Mouse (Mus musculus) embryonic facial prominence, embryonic 15.5 days (tissue): ENCODE measurements around the gene Cpm. TPM values are rescaled to one million over a fixed set of nuclear protein-coding genes. Genes with fewer than 3 reads are reported as not detected.
A peak's percentile ranks its signal among the peaks of the same experiment; 100 is the strongest.
"Not testable (repeated sequence)": the region's sequence is repeated elsewhere in the genome, so short reads cannot be mapped to it uniquely, and the experiment has no call there.

ENCODE experiments used
- ATAC-seq: fragments of 200-750 bp; cut with Nextera tagmentation; 2 replicates; pipeline ENCODE4 v1.8.0; 2017; ENCODE audit warnings: low read depth, moderate TSS enrichment; ENCODE audit not compliant: insufficient number of reproducible peaks, low FRiP score, low TSS enrichment
- H3K27ac ChIP-seq: fragments of 300-500 bp; sonication (generic); replicated peaks from 2 replicates; pipeline ENCODE4 v1.5.1; 2015; ENCODE audit warnings: mild to moderate bottlenecking, inconsistent platforms
- H3K27me3 ChIP-seq: fragments of 300-500 bp; sonication (generic); 2 replicates; pipeline ENCODE4 v1.6.1; 2015; ENCODE audit warnings: inconsistent platforms
- H3K36me3 ChIP-seq: fragments of 300-500 bp; sonication (generic); 2 replicates; pipeline ENCODE4 v1.6.1; 2015; ENCODE audit warnings: mild to moderate bottlenecking, inconsistent platforms
- H3K4me1 ChIP-seq: fragments of 300-500 bp; sonication (generic); 2 replicates; pipeline ENCODE4 v1.6.1; 2015; ENCODE audit warnings: inconsistent platforms
- H3K4me2 ChIP-seq: fragments of 300-500 bp; sonication (generic); replicated peaks from 2 replicates; pipeline ENCODE4 v1.6.1; 2015; ENCODE audit warnings: mild to moderate bottlenecking, inconsistent platforms
- H3K4me3 ChIP-seq: fragments of 300-500 bp; sonication (generic); replicated peaks from 2 replicates; pipeline ENCODE4 v1.5.1; 2015; ENCODE audit warnings: mild to moderate bottlenecking, inconsistent platforms
- H3K9ac ChIP-seq: fragments of 300-500 bp; sonication (generic); 2 replicates; pipeline ENCODE4 v1.6.1; 2015; ENCODE audit warnings: inconsistent platforms
- H3K9me3 ChIP-seq: fragments of 300-500 bp; sonication (generic); replicated peaks from 2 replicates; pipeline ENCODE4 v1.6.1; 2016; ENCODE audit warnings: inconsistent platforms
- WGBS: fragments of 180-500 bp; shearing (Covaris S2); methylation state at CpG from one replicate; pipeline ENCODE4 v1.1.7; 2015; 5-methylcytosine and 5-hydroxymethylcytosine counted together
- polyA plus RNA-seq: library from polyadenylated mRNA; unstranded; fragments of >200 nt; fragmentation: Nextera tagmentation; extraction: Ambion mirVana; gene quantifications from 2 replicates; pipeline ENCODE4 v1.2.1, GENCODE M21; 2015

Cpm gene
- polyA plus RNA-seq, 1 experiment from 2014 or later: 68.7 TPM

DNA sequence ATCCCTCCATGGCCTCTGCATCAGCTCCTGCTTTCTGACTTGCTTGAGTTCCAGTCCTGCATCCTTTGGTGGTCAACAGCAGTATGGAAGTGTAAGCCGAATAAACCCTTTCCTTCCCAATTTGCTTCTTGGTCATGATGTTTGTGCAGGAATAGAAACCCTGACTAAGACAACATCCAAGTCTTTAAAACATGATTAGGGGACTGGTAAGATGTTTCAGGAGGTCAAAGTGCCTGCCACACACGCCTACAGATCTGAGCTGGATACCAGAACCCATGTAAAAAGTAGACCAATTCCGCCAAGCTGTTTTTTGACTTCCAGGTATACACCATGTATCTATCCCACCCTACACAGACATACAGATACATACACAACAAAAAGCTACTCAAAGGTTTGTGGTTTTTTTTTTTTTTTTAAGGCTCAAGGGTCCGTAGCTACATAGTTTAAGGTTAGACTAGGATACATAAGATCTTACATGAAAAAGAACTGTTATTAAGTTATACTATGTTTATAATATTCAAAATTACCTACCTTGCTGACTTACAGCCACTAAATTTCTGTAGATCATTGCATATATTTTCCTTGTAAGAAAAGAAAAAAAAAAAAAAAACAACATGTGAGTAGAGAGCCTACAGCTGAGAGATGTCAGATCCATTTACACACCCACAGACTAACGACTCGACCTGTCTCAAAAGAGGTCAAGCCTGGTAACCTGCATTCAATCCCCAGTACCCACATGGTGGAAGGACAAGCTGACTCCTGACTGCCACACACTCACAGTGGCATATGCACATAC, 71.9 kb downstream of the Cpm start:
- ATAC-seq: no peak
- Histone ChIP-seq H3K4me2 (no peak overlapping the region), H3K36me3 (peaks cover 84% of the 10 kb centered on the region), H3K27me3 (no peaks in the 10 kb centered on the region), H3K9ac (no peak overlapping the region), H3K4me1 (no peaks in the 10 kb centered on the region), H3K27ac (no peak overlapping the region), H3K4me3 (no peak overlapping the region), H3K9me3 (no peaks in the 10 kb centered on the region)
- 90% methylated on average over 6 of the region's 6 CpGs for WGBS

DNA sequence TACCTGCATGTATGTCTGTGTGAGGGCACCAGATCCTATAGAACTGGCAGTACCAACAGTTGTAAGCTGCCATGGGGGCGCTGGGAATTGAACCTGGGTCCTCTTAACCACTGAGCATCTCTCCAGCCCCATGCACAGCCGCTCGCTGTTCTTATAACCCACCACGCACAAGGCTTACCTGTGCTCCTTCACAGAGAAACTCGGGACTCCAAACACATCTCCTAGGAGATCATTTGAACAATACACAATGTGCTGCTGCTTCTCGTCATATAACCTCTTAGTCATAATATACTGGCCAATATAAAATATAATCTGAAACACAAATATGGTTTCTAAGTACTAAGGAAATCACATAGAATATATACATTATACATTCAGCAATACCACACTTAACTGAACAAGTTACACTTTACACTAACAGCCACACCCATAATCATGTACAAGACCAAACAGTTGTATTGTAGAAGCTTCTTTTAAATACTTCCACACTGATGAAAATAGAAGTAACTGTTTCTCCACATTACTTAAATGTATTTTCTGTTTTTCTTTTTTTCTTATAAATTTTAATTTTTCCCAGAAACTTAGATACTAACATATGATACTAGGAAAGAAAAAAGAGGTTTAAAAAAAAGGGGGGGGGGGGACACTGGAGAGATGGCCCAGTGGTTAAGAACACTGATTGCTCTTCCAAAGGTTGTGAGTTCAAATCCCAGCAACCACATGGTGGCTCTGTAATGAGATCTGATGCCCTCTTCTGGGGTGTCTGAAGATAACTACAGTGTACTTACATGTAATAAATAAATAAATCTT, 72.9 kb downstream of the Cpm start:
- Histone ChIP-seq H3K27me3 (no peaks in the 10 kb centered on the region), H3K4me2 (no peak overlapping the region), H3K4me1 (no peaks in the 10 kb centered on the region), H3K36me3 (peaks cover 84% of the 10 kb centered on the region), H3K27ac (no peak overlapping the region), H3K9me3 (no peaks in the 10 kb centered on the region), H3K4me3 (no peak overlapping the region), H3K9ac (no peak overlapping the region)
- WGBS: 92% methylated on average over 6 of the region's 6 CpGs
- no peak for ATAC-seq

DNA sequence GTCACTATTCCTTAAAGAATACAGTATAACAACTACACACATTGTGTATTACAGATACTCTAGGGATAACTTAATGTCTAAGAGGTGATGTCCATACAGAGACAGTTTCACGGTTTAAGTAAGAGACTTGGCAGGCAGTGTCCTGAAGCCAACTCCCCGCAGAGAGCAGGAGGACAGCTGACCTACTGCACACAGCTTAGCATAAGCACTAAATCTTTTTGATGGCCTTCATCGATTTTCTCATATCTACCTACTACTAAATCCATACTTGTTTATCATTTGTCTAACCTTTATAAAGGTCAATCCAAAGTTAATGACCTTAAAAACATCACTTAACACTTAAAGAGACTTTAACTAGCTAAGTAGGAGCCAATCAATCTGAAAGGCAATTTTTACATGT, 74.2 kb downstream of the Cpm start:
- H3K9me3 ChIP-seq: no peaks in the 10 kb centered on the region
- no peaks in the 10 kb centered on the region for H3K4me1 ChIP-seq
- 92% methylated on average over 3 of the region's 3 CpGs for WGBS
- H3K4me3 ChIP-seq: no peak overlapping the region
- H3K9ac ChIP-seq: no peak overlapping the region
- H3K4me2 ChIP-seq: no peak overlapping the region
- H3K27ac ChIP-seq: no peak overlapping the region
- ATAC-seq: no peak
- H3K36me3 ChIP-seq: peaks cover 73% of the 10 kb centered on the region
- H3K27me3 ChIP-seq: no peaks in the 10 kb centered on the region

DNA sequence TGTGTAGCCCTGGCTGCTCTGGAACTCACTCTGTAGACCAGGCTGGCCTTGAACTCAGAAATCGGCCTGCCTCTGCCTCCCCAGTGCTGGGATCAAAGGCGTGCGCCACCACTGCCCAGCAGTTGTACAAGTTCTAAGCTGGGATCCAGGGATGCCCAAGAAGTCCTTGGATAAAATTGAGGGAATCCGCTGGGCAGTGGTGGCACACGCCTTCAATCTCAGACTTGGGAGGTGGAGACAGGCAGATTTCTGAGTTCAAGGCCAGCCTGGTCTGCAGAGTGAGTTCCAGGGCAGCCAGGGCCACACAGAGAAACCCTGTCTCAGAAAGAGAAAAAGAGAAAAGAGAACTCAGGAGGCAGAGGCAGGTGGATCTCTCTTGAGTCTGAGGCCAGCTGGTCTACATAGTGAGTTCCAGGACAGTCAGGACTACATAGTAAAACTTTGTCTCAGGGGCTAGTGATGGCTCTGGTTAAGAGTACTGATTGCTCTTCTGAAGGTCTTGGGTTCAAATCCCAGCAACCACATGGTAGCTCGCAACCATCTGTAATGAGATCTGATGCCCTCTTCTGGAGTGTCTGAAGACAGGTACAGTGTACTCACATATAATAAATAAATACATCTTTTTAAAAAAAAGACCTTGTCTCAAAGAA, 75.1 kb downstream of the Cpm start:
- H3K27ac ChIP-seq, H3K9ac ChIP-seq, H3K4me1 ChIP-seq, H3K4me2 ChIP-seq, H3K27me3 ChIP-seq, ATAC-seq, H3K9me3 ChIP-seq, H3K4me3 ChIP-seq: not testable (repeated sequence)
- peaks cover 64% of the 10 kb centered on the region for H3K36me3 ChIP-seq
- 97% methylated on average over 6 of the region's 6 CpGs for WGBS

DNA sequence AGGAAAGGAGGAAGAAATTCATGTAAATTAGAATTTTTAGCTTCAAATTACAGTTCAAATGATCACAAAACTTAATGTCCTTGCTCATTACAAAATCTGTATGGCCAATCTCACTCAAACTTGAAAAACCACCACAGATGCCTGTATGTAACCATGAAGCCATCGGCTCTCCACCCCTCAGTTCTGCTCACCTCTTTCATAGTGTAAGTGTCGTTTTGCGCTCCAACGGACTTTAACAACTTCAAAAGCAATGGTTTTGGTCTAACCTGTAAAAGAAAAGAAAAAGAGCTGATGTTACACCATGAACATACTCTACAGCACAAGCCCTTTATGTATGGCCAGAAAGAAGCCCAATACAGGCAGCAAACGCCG, 75.7 kb downstream of the Cpm start:
- Histone ChIP-seq H3K4me3 (no peak overlapping the region), H3K27me3 (no peaks in the 10 kb centered on the region), H3K9ac (no peak overlapping the region), H3K36me3 (peaks cover 59% of the 10 kb centered on the region), H3K4me2 (no peak overlapping the region), H3K9me3 (no peaks in the 10 kb centered on the region), H3K27ac (no peak overlapping the region), H3K4me1 (peaks cover 11% of the 10 kb centered on the region)
- ATAC-seq: no peak
- 94% methylated on average over 6 of the region's 6 CpGs for WGBS

DNA sequence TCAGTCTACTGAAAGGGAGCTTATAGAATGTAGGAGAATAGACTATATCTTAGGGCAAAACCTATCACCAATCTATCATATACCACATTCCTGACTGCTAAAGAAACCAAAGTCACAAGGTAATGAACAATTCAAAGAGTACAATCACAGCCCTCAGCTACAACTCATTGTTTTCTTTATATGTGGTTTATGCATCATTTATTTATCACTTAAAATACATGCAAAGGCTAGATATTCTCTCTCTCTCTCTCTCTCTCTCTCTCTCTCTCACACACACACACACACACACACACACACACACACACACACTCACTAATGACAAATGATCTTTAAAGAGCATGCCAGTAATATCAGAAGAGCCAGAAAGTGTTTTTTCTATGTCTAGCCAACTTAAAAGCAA, 76.5 kb downstream of the Cpm start:
- Histone ChIP-seq H3K4me3 (no peak overlapping the region), H3K27me3 (no peaks in the 10 kb centered on the region), H3K9me3 (no peaks in the 10 kb centered on the region), H3K4me1 (peaks cover 11% of the 10 kb centered on the region), H3K9ac (no peak overlapping the region), H3K36me3 (peaks cover 50% of the 10 kb centered on the region), H3K27ac (no peak overlapping the region), H3K4me2 (no peak overlapping the region)
- no peak for ATAC-seq

DNA sequence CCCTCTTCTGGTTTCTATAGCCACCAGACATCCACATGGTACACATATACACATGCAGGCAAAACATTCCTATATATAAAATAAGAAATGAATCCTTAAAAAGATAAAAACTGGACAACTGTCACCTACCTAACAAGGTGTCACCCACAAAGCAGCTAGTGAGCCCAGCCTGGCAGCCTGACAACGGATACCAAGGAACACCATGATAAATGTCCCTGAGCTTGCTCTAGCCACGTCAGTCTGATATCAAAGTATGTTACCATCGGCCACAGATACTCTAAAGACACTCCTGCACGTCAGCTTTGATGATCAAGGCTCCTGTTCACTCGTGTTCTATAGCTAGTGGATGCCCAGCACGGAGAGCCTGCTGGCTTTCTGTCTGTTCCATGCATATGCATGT, 77.1 kb downstream of the Cpm start:
- Histone ChIP-seq H3K27me3 (no peaks in the 10 kb centered on the region), H3K9me3 (no peaks in the 10 kb centered on the region), H3K36me3 (peaks cover 47% of the 10 kb centered on the region), H3K4me2 (no peak overlapping the region), H3K4me3 (no peak overlapping the region), H3K27ac (no peak overlapping the region), H3K9ac (no peak overlapping the region), H3K4me1 (peaks cover 14% of the 10 kb centered on the region)
- WGBS: 91% methylated on average over 6 of the region's 6 CpGs
- ATAC-seq: no peak

DNA sequence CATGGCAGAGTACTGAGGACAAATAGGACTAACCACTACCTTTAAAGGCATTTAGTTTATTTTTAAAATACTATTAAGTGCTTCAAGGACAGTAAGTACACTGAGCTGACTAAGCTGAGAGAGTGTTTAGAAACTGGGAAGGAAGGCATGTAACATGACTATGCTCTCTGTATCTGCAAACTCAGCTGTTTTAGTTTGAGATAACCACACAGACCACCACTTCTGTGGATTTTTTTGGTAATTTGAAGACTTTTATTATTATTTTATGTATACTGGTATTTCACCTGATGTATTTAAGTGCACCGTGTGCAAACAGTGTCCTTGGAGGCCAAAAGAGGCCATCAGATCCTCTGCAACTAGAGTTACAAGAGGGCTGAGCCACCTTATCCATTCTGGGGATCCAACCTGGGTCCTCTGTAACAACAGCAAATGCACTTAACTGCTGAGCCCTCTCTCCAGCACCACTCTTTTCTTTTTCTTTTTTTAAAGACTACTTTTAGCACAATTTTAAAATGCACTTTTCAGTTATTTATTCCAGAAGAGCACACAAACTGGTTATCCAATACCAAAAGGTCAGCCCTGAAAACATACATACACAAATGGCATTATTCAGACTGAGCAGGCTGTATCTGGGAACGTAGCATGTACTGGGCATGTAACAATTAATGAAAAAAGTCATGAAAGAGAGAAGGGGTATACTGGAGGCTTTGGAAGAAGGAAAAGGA, 78.0 kb downstream of the Cpm start:
- Histone ChIP-seq H3K4me2 (no peak overlapping the region), H3K4me3 (no peak overlapping the region), H3K27ac (no peak overlapping the region), H3K36me3 (peaks cover 40% of the 10 kb centered on the region), H3K9ac (no peak overlapping the region), H3K9me3 (no peaks in the 10 kb centered on the region), H3K27me3 (no peaks in the 10 kb centered on the region), H3K4me1 (peaks cover 15% of the 10 kb centered on the region)
- no peak for ATAC-seq
- WGBS: 86% methylated on average over 2 of the region's 2 CpGs

DNA sequence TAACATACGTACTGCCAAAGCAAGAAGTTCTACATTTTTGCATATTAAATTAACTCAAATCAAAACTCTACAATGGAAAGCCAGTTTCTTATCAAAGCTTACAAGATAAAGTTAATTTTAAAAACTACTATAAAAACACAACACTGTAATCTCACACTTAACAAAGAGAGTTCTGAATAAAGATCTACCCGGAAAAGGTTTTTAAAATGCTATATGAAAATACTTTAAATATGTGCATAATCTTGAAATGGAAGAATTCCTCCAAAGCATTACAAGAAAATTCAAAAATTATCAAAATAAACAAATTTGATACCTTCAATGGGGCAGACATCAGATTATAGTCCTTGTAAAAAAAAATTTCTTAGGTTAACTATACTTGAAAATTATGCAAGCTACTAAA, 79.1 kb downstream of the Cpm start:
- 90% methylated on average over 2 of the region's 2 CpGs for WGBS

DNA sequence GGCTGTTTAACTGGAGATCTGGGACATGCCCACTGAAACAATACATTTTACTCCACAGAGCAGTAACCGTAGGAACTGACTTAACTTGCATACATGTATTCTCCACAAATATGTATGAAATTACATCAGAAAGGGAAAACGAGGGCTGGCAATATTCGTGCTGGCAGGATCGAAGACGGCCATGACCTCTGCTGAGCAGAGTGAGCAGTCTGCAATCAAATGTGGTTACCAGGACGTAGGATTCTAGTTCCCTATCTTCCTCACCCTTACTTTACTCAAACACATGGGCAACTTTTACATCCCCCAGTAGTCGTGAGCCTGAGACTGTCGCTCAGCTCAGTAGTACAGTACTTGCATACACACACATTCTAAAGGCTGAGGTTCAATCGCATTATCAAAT, 79.6 kb downstream of the Cpm start:
- H3K9ac ChIP-seq: no peak overlapping the region
- ATAC-seq: no peak
- H3K36me3 ChIP-seq: peaks cover 28% of the 10 kb centered on the region
- H3K4me2 ChIP-seq: peak overlapping the region; percentile 59
- no peaks in the 10 kb centered on the region for H3K9me3 ChIP-seq
- H3K27ac ChIP-seq: no peak overlapping the region
- H3K4me1 ChIP-seq: peaks cover 15% of the 10 kb centered on the region
- 74% methylated on average over 9 of the region's 9 CpGs for WGBS
- no peaks in the 10 kb centered on the region for H3K27me3 ChIP-seq
- peak overlapping the region; percentile 99 for H3K4me3 ChIP-seq

More for the DNA sequence above, 79.1 kb downstream of the Cpm start:
- Histone ChIP-seq H3K4me1 (peaks cover 15% of the 10 kb centered on the region), H3K27ac (no peak overlapping the region), H3K9me3 (no peaks in the 10 kb centered on the region), H3K36me3 (peaks cover 33% of the 10 kb centered on the region), H3K4me3 (no peak overlapping the region), H3K27me3 (no peaks in the 10 kb centered on the region), H3K4me2 (no peak overlapping the region), H3K9ac (no peak overlapping the region)
- no peak for ATAC-seq

DNA sequence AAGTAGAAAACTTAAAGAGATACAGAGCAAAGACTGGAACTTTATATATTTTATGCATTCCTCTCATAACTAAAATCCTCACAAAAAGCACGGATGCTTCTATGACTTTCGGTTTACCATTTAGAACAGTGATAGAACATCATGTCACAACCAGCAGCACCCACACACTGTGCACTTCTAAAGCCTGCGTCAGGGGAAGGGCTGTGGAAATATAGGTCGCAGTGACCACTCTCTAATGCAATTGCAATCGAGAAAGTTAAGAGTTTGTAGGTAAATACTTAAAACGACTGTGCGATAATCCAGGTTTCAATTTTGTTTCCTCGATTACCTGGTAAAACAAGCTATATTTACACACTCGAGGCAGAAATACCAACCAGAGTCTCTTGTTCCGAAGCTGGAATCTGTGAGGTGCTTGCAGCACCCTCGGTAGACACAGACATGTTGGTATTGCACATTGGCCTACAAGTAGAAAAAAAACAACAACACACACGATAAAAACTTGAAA, 80.1 kb downstream of the Cpm start:
- WGBS: 33% methylated on average over 12 of the region's 12 CpGs
- peak overlapping the region; percentile 99 for H3K9ac ChIP-seq
- ATAC-seq: no peak
- H3K4me3 ChIP-seq: peak overlapping the region; percentile 99
- peaks cover 25% of the 10 kb centered on the region for H3K36me3 ChIP-seq
- peak overlapping the region; percentile 59 for H3K4me2 ChIP-seq
- H3K27ac ChIP-seq: peak overlapping the region; percentile 97
- H3K27me3 ChIP-seq: no peaks in the 10 kb centered on the region
- no peaks in the 10 kb centered on the region for H3K9me3 ChIP-seq
- H3K4me1 ChIP-seq: peaks cover 15% of the 10 kb centered on the region
